Mouse (Mus musculus): ENCODE results near the gene Gnb1.

DNA sequence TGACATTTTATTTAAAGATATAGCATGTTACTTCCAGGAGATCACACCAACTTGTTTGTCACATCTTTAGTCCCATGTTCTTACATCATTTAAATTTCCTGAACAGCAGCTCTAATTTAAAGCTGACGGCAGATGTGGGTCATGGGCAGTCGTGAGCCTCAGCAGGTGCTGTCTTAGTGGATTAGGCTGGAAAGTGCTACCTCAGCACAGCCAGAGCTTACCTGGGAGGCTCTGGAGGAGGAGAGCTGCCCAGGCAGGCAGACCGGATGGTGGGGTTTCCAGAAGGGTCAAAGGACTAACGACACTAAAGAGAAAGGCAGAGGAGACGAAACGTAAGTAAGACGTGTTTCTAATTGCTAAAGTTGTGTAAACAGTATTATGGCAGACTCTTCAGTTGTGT is 31.2 kb downstream of the Gnb1 start:
- TF ChIP-seq EP300 (IDR thresholded peaks at IDR 0.05; ENCODE audit: low read depth) (no peak), CTCF (IDR thresholded peaks at IDR 0.05; ENCODE audit: low read depth) (no peak)

Data from liver, embryonic 14.5 days (tissue).